Mouse (Mus musculus) MEL-GATA-1-ER (cell line): ENCODE data around the gene 3100002H09Rik.

Experiments used
- DNase-seq: peaks from one replicate; pipeline ENCODE4 v3.0.0-alpha.2; 2012; ENCODE audit warnings: low read depth; ENCODE audit errors: extremely low read depth

Gene 3100002H09Rik

DNA sequence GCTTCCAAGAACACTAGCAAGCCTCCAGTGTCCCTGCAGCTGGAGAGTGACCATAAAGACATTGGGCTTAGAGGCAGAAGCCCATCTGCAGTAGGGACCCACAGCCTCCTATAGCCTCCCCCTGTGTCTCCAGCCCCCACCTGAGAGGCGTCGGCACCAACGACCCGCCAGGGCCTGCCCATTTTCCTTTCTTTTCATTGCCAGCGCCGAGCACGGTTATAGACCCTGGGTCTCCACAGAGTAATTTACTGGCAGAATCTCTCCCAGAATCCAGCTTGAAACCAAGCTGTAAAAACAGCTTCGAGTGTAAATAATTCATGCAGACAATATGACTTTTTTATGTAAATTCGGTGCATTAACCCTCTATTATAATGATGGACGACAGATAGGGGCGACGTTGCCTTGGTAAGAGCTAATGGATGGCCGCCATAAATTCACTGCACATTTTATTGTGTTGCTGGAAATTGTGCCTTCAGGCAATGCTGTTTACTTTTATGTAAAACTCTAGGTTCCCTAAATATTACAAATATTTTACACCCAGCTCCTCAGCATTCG, 4.9 kb upstream of the 3100002H09Rik start:
- no peak for DNase-seq

DNA sequence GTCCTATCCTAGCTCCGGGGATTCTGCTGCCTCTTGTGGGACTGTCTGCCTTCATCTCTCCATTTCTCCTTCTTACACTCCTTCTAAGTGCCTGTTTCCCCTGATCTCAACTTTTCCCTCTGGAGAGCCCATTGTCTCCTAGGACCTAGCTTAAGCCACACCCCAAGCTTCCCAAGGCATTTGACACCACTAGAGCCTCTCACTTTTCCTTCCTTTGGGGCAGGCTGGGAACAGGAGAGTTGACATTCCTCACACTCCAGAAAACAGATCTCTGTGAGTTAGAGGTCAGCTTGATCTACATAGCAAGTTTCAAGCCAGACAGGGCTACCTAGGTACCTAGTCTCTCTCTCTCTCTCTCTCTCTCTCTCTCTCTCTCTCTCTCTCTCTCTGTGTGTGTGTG, 3.6 kb upstream of the 3100002H09Rik start:
- no peak for DNase-seq

GRCm38 (mm10) chr4:124611768-124612167, 1.2 kb upstream of the 3100002H09Rik start:
- DNase-seq: no peak

DNA sequence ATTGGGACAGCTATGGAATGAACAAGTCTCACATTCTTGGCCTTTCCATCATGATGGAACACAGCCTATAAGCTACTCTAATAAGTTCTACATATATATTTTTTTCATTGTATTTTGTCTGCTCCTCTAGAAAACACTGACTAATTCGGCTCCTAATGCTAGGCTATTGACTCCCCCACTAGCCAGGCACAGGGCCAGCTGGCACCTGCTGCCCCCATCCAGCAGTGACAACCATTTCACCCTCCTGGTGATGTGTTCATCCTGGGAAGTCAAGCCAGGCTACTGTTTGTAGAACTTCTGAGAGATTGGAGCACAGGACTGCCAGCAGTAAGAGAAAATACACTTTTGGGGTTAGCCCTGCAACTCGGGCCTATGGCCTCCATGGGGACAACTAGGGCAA, 537 bp downstream of the 3100002H09Rik start:
- DNase-seq: no peak

GRCm38 (mm10) chr4:124607166-124607565, 3.4 kb downstream of the 3100002H09Rik start:
- DNase-seq: no peak

DNA sequence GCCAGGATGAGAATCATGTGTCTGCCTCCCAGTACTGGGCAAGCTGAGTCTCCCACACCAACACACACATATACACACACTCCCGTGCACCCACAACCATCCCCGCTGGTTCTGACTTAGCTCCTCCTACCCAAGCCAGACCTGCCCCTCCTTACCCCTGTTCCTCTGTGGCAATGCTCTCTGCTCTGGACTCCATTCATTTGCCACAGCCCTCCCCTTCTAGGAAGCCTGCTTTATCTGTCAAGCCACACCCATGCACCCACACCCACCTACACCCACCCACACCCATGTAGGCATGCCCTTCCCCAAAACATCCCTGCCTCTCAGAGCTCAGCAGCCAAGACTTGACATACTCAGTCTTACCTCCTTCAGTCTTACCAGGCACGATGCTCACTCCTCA, 4.4 kb downstream of the 3100002H09Rik start:
- peak; percentile 93 for DNase-seq

- DNase-seq: peak; percentile 47
These were observed 5.3 kb downstream of the 3100002H09Rik start for GRCm38 (mm10) chr4:124605255-124605654.

GRCm38 (mm10) chr4:124603712-124604111, 6.9 kb downstream of the 3100002H09Rik start:
- DNase-seq: no peak

- no peak for DNase-seq
These were observed 14.7 kb downstream of the 3100002H09Rik start for GRCm38 (mm10) chr4:124595929-124596328.

GRCm38 (mm10) chr4:124594933-124595332, 15.7 kb downstream of the 3100002H09Rik start:
- DNase-seq: no peak

DNA sequence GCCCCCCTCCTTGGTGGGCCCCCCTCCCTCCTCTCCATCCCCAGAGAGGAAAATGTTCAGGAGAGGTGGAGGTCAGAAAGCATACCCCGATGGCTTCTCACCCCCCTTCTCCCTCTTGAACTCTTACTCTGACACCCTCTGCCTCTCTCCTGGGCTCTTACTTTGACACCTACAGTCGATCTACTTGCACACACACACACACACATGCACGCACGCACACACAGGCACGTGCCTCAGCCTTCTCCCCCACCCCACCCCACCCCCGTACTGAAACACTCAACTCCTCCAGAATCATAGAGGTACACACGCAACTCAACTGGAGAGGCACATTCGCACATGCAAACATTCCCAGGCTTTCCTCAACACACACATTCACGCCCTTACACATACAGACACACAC, 16.9 kb downstream of the 3100002H09Rik start:
- DNase-seq: no peak

DNA sequence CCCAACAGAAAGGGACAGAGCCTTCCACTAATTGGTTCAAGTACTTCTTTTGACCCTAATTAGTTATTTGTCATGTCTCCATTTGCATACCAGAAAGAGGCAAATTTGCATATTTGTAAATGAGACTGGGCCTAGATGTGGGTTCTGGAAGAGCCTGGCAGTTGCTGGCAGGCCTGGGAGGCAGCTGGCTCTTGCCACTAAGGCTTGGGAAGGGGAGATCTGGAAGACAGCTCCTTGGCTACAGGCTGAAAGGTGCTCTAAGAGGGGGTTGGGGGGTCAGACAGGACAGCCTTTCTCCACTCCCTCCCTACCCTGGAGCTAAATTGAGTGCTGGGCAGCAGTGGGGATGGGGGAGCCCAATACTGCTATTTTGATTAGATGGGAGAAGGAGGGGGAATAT, 17.4 kb downstream of the 3100002H09Rik start:
- DNase-seq: no peak

GRCm38 (mm10) chr4:124592241-124592640, 18.4 kb downstream of the 3100002H09Rik start:
- DNase-seq: no peak

- DNase-seq: no peak
These were observed 29.9 kb downstream of the 3100002H09Rik start for GRCm38 (mm10) chr4:124580695-124581094.

DNA sequence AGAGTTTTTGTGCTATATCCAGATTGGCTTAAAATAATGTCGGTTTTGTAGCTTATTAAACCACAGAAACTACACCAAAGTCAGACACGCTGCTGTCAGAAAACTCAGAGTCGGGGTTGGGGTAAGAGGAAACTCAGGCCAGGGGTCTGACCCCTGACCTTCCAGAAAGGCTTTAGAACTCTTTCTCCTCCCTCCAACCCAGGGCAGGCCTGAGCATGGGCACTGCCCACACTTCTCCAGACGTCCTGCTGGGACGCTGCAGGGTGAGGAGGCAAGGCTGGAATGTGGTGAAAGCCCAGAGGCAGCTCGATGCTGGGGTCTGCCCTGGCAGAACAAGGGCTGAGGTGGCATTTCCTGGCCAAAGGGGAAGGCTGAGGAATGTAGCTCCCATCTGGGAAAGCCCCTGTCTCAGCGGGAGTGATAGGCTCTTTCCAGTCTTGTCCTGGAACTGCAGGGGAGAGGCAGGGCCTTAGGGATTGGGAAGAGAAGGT, 34.6 kb downstream of the 3100002H09Rik start:
- DNase-seq: no peak

DNA sequence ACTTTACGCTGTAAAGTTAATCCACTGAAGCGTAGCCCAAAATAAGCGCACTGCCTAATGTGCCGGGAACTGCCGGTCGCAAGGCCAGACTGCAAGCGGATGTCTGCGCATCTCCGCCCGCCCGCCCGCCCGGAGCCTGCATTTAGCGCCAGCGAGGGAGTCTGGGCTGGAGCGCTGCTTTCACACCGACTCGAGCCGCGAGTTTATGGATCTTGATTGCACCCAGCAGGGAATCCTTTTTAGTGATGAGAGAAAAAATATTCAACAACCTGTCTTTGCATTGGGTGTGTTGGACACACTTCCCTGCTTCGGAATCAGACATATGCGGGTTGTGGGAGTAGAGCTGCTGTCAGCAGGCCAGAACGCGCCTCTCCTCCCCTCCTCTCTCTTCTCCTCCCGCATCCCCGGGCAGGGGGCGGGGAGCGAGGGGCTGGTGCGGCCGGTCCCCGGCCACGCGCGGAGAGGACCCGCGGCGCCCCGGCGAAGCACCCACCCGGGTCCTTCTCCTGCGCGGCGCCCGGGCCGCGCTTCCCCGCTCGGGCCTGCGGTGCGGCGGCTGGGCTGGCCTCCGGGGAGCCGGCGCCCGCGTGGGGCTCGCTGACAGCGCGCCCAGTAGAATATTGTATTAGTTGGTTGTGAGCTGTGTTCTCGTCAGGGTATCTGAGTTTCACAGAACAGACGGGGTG, 35.2 kb downstream of the 3100002H09Rik start:
- no peak for DNase-seq

GRCm38 (mm10) chr4:124573586-124573985, 37.0 kb downstream of the 3100002H09Rik start:
- DNase-seq: no peak

DNA sequence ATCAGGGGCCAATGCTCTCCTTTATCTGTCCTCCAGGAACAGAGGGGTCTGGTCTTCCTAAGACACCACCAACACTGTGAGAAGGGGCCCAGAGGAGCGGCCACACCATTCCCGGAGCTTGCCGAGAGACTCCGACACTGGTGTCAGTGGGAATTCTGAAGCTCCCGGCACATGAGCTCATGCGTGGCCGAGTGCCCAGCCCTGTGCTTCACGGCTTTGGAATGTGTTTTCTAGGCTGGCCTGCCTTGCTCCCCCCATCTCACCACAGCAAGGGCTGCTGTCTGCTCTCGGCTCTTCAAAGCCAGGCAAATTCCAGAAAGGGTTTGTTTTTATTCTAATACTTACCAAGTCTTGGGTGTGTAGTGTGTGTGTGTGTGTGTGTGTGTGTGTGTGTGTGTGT, 39.6 kb downstream of the 3100002H09Rik start:
- no peak for DNase-seq

GRCm38 (mm10) chr4:124569661-124570060, 40.9 kb downstream of the 3100002H09Rik start:
- DNase-seq: no peak

DNA sequence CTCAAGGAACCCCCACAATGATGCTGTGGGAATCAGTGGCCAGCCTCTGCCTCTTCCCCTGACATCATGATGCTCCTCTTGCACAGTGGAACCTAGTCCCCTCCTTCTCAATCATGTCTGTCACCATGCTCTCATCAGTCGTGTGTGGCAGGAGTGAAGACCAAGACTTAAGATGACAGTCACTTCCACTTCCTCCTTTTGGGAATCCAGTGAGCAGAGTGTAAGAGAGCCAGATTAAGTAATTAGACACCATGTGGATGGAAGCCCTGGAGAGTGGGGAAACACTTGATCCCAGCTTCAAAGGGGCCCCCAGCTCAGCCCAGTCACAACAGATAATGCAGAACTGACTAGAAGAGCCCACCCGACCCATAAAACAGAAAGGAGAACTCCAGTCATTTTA, 47.2 kb downstream of the 3100002H09Rik start:
- no peak for DNase-seq

DNA sequence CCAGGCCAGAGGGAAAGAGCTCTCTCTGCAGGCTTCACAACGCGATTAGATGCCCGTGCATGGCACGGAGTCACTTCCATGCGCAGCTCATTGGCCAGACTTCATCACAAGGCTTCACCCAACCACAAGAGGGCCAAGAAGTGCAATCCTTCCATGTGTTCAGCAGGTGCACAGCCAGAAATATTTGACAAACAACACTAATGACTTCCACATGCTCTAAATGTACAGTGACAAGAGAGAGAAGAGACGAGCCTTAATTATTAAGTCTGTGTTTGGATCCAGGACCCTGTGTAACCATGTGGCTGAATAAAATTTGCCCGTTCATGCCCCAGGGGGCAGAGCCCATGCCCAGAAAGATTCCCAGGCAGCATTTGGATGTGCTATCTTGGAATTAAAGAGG, 47.9 kb downstream of the 3100002H09Rik start:
- no peak for DNase-seq
